ENCODE assay signal across 7 mouse cellular contexts in genomic region chr2:103796861-103797466, GRCm38 (mm10). TPM values are rescaled to one million over a fixed set of nuclear protein-coding genes. Genes with fewer than 3 reads are reported as not detected.
A peak's percentile ranks its signal among the peaks of the same experiment; 100 is the strongest.
DNase-seq lines count a peak whose midpoint lies in the region; ATAC-seq lines count a peak whose summit lies in the region.

No protein-coding gene starts in this region.

- intact Hi-C loops in gastrocnemius, postnatal 14 days (cut with DNase I; ENCODE audit: low total_unique reads): no loop called here
- intact Hi-C loops in left cerebral cortex, postnatal 36 days (cut with DNase I): loop anchor here (1.0 to 10.0 kb wide), 3 partner anchors 36 to 328 kb away; partner anchors contain the start of genes A930018P22Rik and Nat10

- under 1% methylated on average over 71 of the region's 72 CpGs for WGBS in intestine, embryonic 15.5 days

- H3K4me2 ChIP-seq in intestine, embryonic 15.5 days (replicated peaks): peak overlapping the region; percentile 74

- peak overlapping the region; percentile 100 for H3K27ac ChIP-seq in intestine, embryonic 15.5 days

- peak; percentile 80 to 87 for DNase-seq in adrenal gland, adult 18-20 months (ENCODE audit: low spot score in 2 of 2)
- peak; percentile 87 for DNase-seq in embryo, embryonic 10 days (ENCODE audit: low spot score)
- DNase-seq in gastrocnemius, postnatal 14 days: peak; percentile 82
- peak; percentile 82 to 85 for DNase-seq in left cerebral cortex, postnatal 36 days (ENCODE audit: low spot score in 2 of 2)
- peak; percentile 89 for DNase-seq in mesoderm, embryonic 11.5 days (ENCODE audit: low read depth, low spot score)
- DNase-seq in right cerebral cortex, postnatal 25 days: peak; percentile 76

- no peaks in the 10 kb centered on the region for H3K9me3 ChIP-seq in intestine, embryonic 15.5 days

- H3K4me1 ChIP-seq in intestine, embryonic 15.5 days (replicated peaks): peaks cover 9% of the 10 kb centered on the region

- H3K4me3 ChIP-seq in intestine, embryonic 15.5 days (replicated peaks): peak overlapping the region; percentile 73

- no peaks in the 10 kb centered on the region for H3K27me3 ChIP-seq in intestine, embryonic 15.5 days (replicated peaks)

- H3K9ac ChIP-seq in intestine, embryonic 15.5 days: peak overlapping the region; percentile 93

- peak; percentile 83 for ATAC-seq in intestine, embryonic 15.5 days

- 0 out of 2 replicates have a peak, but pooled peaks cover 3% of the 10 kb centered on the region for H3K36me3 ChIP-seq in intestine, embryonic 15.5 days

RNA-seq across cellular contexts. Expression of gene Caprin1, which starts 0.5 kb away (rescaled TPM):
- 100 to 1,000 TPM; 343 to 464 TPM for total RNA-seq in adrenal gland, adult 18-20 months (2021)
- 100 to 1,000 TPM; 155 to 162 TPM for total RNA-seq in gastrocnemius, postnatal 14 days (2021)
- 246 and 291 TPM in 2 replicates for polyA plus RNA-seq in intestine, embryonic 15.5 days (2015; fragmentation: Nextera tagmentation; extraction: Ambion mirVana)
- 100 to 1,000 TPM; 283 to 320 TPM for total RNA-seq in left cerebral cortex, postnatal 36 days (2021)

RNA-seq across cellular contexts. Expression of gene Nat10, which starts 35.9 kb away (rescaled TPM):
- 10 to 100 TPM; 33.7 to 41.3 TPM for total RNA-seq in adrenal gland, adult 18-20 months (2021)
- total RNA-seq in gastrocnemius, postnatal 14 days (2021): 10 to 100 TPM; 15.0 to 18.6 TPM
- polyA plus RNA-seq in intestine, embryonic 15.5 days (2015; fragmentation: Nextera tagmentation; extraction: Ambion mirVana): 32.7 and 33.2 TPM in 2 replicates
- total RNA-seq in left cerebral cortex, postnatal 36 days (2021): 10 to 100 TPM; 20.5 to 29.1 TPM

Comparison
In these comparisons a context has a peak if more than half of its experiments do, and no peak if none do; other contexts are left out.
1. Peak in every context shown above with its lines: DNase-seq, ATAC-seq, H3K4me3 ChIP-seq and H3K27ac ChIP-seq.